Mouse (Mus musculus): ENCODE measurements around the gene Usp46.

DNA sequence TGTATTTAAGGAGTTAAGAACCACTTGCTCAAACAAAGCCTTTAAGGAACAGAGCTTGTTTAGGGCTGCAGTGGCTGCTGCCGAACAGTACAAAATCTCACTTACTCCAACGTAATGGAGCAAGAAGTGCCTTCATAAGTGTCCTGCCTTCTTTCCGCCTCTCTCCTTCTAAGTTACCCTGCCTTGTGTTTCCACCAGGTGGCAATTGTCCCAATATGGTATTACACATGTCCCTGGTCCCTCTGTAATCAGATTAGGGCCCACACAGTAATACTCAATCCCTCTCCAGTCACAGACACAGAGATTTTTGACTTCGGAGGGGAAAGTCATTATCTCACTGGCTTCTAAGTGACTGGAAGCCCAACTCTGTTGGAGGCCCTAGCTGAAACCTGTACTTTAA lies 34.1 kb downstream of the Usp46 start:
- TF ChIP-seq CTCF (IDR thresholded peaks at IDR 0.05; ENCODE audit: extremely low read depth, insufficient read depth, insufficient read length, insufficient replicate concordance) (no peak), POLR2A (IDR thresholded peaks at IDR 0.05; ENCODE audit: low read depth, low read length) (no peak)
